Mouse (Mus musculus) gastrocnemius, adult 8-10 months (tissue): Measurements from ENCODE around the gene Rtn4. TPM values are rescaled to one million over a fixed set of nuclear protein-coding genes. Genes with fewer than 3 reads are reported as not detected.
A peak's percentile ranks its signal among the peaks of the same experiment; 100 is the strongest.
"Not testable (repeated sequence)": the region's sequence is repeated elsewhere in the genome, so short reads cannot be mapped to it uniquely, and the experiment has no call there.

Experiments
- DNase-seq, 2 experiments: peaks; one replicate each; pipeline ENCODE4 v3.0.0; 2022; ENCODE audit warnings: low spot score in 2 of 2
- total RNA-seq, 4 experiments: library from RNA; stranded (reverse); gene quantifications; 2 replicates each; pipeline ENCODE4 v1.2.4; 2022

Gene Rtn4
- total RNA-seq, 4 experiments from 2014 or later = 621 to 893 (median 770) TPM

DNA sequence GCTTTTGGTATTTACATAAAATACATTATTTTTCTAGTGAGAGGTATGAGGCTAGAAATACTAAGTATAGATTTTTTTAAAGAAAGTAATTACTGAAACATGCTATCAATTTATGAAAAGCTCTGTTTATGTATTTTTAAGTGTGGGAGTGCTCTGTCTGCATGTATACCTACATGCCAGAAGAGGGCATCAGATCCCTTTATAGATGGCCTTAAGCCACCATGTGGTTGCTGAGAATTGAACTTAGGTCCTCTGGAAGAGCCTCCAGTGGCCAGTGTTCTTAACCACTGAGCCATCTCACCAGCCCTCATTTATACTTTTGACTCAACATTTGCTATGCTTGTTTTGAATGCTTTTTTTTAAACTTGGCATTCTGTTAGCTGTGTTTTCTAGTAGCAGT is 16.8 kb downstream of the Rtn4 start:
- DNase-seq = no peak

DNA sequence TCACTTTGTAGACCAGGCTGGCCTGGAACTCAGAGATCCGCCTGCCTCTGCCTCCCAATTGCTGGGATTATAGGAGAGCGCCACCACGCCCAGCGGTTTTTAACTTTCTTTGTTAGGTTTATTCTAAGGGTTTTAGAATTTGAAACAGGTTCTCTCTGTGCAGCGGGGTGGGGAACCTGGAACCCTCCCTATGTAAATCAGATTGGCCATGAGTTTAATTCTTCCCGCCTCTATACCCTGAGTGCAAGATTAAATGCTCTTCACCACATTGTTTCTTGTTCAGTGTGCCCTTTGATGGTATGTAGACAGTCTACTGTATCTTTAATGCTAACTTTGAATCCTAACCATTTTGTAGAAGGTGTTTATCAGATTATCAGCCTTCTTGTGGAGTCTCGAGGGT is 21.4 kb downstream of the Rtn4 start:
- no peak for DNase-seq

DNA sequence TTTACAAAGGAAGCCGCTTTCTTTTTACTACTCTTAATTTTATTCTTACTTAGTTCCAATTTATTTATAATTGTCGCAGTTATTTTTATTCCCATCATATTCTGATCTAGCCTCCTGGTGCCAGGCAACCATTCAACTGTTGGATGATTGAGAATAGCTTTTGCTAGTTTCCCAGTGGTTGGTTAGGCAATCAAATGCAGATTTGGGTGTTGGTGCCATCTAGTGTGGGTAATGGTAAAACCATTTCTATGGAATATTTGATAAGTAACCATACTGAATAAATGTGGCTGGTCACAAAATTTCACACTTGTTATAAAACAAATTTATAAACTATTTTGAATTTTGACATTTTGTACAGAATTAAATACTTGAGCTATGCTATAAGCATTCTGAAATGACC is 22.0 kb downstream of the Rtn4 start:
- no peak for DNase-seq

DNA sequence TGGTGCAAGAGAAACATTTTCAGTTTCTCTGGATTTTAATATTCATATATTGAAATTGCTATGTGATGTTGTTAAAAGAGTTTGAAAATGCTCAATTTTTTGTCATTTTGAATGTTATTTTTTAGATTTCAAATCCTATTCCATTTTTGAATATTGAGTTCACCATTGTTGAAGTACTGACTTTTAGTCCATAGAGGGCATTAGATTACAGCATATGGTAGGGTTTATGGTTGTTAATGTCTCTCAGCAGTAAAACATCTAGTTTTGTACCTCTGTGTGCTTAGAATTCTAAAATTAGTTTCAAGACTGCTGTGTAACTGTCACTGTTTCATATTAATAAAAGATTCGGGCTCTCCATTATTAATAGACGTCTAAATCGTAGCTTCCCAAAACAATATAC is 22.8 kb downstream of the Rtn4 start:
- DNase-seq = no peak

DNA sequence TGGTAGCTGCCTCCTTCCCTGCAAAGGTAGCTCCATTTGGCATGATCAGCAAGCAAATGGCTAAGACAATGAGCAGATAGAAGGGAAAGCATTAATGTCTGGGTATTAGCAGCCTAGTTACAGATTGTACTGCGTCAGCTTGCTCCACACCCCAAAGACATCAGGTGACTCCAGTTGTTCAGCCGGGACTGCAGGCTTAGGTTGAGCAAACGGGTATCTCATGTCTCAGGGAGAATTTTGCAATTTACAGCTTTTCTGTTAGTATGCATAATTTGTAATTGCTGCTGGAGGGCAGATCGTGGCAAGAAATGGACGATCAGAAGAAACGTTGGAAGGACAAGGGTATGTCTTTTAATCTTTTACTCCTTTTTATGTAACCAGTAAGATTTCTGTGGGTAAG is 25.8 kb downstream of the Rtn4 start:
- peak in 1 of 2 experiments; percentile 9 for DNase-seq

DNA sequence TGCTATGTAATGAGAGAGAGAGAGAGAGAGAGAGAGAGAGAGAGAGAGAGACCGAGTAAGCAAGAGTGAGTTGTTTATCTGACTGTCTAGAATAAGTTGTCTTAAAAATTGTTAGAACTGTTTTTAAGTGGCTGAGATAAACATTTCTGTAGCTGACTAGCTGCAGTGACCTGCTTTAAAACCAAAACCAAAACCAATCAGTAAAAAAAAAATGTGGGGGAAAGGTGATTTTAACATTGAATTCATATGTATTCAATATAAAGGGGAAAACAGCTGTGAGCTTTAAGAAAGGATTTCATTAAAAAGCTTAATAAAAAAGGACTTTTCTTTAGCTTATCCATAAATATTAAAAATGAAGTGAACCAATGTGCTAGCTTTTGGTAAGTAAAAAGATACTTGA is 26.9 kb downstream of the Rtn4 start:
- no peak for DNase-seq

DNA sequence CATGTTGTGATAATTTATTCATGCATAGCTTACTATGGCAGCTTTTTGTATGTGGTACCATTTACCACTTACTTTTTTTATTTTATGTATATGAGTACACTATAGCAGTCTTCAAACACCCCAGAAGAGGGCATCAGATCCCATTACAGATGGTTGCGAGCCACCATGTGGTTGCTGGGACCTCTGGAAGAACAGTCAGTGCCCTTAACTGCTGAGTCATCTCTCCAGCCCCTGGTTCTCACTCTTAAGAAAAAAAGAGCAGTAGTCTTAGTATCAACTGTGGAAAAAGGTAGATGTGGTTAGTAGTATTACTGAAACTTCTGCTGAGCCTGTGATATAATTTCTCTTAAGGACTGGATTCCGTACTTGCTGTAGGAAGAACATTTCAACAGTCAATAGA is 31.5 kb downstream of the Rtn4 start:
- no peak for DNase-seq

DNA sequence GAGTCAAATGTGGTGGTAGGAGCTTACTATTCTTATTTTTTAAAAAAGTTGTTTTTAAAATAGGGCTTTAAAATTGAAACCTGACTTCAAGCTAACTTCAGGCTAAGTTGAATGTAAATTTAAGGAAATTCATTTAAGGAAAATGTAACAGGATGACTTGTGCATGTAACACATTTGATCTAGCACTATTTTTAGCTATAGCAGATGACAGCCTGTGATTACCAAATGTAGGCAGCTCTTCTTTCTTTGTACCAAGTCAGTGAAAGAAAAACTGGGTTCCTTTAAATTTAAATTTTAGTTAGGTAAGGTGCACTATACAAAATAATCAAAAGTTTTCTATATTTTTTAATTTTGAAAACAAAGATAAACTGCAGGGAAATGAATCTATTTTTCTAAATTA is 32.4 kb downstream of the Rtn4 start:
- DNase-seq = no peak

DNA sequence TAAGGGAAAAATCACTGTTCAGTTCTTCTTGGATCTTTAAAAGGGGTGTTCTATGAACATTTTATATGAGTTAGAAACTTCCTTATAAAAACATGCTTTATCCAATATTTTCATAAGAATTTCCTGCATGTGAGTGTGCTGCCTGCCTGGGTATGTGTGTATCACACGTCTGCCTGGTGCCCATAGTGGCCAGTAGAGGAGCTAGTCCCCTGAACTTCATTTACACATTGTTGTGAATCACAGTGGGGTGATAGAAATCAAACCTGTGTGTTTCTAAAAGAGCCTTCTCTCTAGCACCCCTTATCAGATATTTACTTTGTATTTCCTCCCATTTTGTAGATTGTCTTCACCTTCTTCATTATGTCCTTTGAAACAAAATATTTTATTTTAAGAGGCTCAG is 32.9 kb downstream of the Rtn4 start:
- DNase-seq = no peak

DNA sequence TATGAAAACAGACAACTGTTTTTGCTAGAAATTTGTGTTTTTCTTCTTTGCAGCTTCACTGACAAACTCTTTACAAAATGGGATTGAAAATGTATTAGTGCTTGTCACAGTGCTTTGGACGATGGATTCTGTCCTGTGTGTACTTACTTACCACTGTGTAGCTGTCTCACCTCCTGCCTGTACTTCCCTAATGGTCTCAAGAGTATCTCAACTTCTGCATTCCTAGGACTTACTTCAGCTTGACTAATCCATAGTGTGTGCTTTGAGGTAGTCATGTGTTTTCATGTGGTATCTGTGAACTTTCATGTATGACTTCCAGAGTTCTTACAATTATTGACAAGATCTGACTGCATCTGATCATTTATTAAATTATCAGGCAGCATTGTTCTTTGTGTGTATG is 35.2 kb downstream of the Rtn4 start:
- no peak for DNase-seq

DNA sequence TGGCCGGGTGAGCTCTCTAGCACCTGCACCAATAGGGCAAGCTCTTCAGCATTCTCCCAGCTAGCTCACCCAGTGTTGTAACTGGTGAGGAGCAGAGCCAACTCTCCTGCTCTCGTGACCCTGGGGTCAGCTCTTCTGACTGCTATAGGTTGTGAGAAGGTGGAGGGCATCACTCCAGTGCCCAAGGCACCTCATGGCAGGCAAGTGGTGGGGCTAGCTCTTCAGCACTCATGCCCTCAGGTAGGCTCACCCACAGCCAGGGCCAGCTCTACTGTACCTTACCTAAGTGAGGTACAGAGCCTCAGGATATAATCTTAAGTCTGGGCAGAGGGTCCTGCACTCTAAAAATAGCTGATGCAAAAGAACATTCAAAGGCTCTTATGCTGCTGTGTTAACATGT is 47.0 kb downstream of the Rtn4 start:
- no peak for DNase-seq

DNA sequence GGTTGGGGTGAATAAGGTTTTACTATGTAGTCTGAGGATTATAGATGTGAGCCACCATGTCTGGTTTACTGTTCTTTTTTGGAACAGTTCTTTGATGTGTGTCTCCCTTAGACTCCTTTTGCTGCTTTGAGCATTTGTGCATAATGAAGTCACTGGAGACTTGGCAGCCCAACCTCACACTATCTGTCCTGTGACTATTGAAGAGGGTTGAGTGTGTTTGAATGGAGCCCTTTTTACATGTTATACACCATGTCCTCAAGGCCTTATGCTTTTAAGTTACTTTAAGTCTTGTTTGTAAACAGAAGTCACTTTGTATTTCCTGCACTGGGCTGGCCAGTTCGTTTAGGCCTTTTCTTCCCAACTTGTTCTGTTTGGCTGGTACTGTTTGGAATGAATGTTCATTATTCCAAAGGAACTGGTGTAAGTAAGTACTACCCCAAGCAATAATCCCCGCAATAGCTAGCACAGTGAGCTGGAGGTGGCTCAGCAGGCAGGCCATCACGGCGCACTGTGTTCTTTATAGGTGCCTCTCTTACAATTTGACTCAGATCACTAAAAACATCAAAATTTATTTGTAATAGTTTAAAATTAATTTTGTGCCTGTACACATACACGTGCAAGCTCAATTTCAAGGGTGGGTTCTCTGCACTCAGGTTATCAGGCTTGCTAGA is 52.1 kb downstream of the Rtn4 start:
- no peak for DNase-seq

DNA sequence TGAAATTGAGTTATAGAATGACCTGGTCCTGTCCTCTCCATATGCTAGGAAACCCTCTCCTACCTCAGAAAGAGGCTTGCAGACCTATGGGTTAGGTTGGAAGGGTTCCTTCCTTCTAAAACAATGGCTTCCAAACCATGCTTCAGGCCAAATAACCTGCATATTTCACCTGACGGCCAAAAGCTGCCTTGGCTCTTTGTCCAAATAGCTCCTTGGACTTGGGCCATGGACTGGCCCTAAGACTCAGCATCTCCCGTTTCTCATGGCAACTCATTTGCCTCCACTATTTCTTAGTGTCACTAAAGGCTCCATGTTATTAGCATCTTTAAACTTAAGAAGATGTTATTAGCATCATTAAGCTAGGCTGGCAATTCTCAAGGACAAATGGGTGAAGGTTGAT is 52.8 kb downstream of the Rtn4 start:
- no peak for DNase-seq

DNA sequence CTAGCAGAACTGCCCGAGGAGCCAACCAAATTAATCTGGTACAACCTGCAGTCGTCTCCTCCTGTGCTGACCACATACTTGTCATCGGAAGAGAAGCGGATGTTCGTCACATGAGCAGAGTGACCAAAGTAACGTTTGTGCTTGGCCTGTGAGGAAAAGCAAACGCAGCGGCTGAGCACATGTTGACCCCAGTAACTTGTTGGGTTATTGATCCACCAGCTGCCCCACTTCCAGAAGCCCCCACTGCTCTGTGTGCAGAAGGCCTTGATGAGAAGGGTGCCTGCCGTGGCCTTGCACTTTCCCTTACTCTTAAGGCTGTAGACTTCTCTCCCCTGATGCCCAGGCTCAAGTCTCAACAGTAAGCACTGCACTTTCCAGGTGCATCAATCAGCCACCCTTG is 53.5 kb downstream of the Rtn4 start:
- DNase-seq = no peak

DNA sequence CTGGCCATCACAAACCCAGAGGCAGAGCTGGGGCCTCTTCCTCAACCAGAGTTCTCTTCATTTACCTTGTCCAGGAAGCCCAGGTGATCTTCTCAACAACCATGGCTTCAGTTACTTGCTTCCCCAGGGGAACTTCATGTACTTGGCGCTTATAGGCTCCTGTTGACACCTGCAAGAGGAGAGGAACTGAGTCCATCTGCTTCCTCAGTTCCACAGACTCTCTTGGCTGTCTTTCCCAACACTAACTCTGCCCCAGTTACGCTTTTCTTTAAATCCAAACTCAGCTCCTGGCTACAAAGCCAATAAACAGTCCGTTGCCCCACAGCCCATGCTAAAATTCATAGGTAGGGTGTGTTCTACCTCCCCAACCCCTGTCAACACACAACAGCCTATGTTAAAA is 54.6 kb downstream of the Rtn4 start:
- DNase-seq = no peak

DNA sequence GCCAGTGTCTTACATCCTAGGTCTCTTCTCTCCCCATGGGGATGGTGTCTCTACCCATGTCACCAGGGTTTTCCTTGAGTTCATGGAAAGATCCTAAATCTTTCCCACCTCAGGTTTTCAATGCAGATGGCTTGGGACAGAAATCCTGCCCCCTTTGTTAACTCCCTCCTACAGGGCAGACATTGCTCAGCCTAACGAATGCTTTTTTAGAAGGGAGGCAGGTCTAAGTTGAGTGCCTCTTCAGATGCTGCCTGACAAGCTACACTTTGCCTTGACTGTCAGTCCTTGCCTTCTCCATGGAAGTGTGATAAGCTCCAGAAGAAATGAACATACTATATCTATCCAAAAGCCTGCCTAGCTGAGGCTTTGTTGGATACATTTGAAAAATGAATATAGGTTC is 55.1 kb downstream of the Rtn4 start:
- no peak for DNase-seq

DNA sequence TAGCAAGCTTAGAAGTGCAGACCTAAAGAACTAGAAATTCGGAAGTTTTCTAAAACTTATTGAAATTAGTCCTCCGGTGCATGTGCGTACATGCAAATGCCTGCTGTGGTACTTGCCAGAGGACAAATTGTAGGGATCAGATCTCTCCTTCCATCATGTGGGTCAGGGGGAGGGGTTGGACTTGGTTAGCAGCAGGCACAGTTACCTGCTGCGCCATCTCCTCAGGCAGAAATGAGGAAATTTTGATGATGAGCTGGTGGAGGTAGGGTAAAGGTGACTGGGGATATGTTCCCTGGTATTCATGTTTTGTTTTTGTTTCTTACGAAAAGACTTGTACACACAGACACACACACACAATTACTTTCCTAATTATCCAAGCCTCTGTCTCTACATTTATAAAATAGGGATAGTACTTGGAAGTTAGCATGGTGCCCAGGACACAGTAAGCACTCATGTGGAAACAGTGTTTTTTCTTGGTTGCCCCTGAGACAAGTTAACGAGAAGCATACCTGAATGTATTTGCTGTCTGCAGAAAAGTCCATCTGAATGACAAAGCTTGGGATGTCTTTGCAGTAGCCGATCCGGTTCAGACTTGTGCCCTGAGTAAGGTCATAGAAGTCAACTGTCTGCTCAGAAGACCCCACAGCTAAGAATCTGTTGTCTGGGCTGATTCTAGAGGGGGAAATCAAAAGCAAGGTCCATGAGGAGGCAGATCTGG is 56.2 kb downstream of the Rtn4 start:
- no peak for DNase-seq

DNA sequence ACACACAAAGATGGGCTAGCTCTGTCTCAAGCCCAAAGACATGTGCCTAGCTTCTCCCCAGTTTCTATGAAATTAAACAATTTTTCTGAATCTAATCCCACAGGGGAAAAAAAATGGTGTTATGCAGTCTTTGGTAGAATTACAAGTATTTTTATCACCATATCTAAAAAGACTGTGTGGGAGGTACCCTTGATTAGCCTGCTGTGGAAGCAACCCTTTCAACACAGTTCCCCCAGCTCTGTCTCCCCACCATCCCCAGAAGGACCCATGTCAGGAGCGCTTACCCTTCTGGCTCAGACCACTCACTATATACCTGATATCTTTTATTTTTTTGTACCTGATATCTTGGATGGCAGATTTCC is 56.7 kb downstream of the Rtn4 start:
- DNase-seq = no peak

DNA sequence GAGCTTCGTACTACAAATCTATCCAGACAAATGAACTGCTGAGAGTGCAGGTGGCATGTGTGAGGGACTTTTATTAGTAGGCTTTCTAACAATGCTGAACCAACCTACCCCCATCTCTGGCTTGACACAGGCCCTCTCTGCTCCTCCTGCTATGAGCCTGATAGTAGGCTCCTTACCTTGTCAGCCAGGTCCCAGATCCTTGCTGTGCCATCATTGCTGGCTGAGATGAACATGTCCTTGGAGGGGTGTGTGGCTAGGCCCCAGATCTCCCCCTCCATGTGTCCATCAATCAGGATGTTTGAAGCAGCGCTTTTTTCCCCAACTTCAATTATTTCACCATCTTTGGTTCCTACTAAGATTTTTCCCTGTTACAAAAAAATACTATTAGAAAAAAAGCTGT is 58.3 kb downstream of the Rtn4 start:
- no peak for DNase-seq

DNA sequence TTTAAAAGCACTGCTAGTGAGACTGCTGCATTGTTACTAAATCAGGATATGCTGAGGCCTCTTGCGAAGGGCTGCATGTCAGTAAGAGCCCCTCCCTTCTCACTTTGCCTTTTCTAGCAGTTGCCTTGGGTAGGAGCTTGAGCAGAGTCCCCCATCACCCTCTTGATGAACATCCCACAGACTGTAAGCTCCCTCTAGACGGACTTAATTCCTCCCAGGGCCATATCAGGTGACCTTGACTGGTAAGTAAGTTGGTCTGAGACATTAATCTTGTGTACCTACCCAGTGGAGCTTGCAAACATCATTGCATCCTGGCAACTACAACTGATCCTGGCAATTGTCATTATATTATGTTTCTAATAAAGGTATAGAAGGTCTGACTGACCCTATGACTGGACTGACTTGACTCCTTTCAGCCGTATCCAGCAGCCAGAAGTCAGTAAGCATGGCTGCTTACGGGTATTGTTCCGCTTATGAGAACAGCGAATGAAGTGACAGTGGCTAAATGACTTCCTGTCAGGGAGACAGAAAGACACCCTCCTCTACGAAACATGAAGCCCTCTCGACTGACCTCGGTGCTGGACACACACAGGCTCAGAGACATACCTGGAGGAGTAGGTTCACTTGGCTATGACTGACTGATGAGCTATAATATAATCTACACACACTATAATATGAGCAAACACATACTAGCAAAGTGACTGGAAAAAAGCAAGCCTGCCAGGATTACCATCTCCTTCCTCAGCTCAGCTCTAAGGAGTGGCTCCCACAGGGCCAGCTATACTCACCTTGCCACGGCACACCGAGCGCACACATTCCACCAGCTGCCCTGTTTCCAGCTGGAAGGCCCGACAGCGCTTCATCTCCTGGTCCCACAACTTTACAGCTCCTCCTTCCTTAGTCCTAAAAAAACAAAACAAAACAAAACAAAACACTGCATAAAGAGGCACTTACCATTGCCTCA is 59.2 kb downstream of the Rtn4 start:
- no peak for DNase-seq

DNA sequence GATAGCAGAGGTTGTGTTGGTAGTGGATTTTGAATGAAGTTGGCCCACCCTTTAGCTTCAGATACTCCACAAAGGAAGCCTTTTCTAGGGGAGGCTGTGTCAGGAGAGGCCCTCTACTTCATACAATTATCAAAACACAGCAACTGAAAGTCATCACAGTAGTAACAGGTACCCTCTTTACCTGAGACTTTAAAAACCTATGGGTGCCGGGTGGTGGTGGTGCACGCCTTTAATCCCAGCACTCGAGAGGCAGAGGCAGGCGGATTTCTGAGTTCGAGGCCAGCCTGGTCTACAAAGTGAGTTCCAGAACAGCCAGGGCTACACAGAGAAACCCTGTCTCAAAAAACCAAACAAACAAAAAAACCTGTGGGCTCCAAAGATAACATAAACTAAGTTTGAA is 63.3 kb downstream of the Rtn4 start:
- not testable (repeated sequence) for DNase-seq

DNA sequence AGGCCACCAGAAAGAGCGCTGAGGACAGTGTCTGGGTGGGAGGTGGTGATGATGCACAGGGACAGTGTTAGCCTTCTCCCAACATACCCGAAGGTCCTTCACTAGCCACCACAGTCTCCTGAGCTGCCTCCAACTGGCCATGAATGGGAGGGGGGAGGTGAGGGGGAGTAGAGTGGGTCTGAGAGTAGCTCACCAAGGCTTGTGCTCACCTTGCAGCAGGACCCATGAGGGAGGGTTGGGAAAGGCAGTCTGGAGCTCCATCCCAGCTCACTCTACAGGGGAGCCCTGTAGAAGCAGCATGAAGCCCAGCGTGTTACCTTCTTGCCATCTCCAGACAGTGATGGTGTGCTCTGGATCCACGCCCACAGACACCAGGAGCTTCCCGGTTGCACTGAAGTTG is 65.9 kb downstream of the Rtn4 start:
- no peak for DNase-seq
